Mouse (Mus musculus) ES-Bruce4 (cell line): ENCODE measurements around the gene Akr1d1. TPM values are rescaled to one million over a fixed set of nuclear protein-coding genes. Genes with fewer than 3 reads are reported as not detected.

Source experiments
- H3K27ac ChIP-seq: 2 replicates; pipeline ENCODE4 v1.5.1; 2012; ENCODE audit warnings: low read length, inconsistent platforms; ENCODE audit not compliant: insufficient read depth
- H3K27me3 ChIP-seq: 2 replicates; pipeline ENCODE4 v1.6.1; 2012; ENCODE audit warnings: mild to moderate bottlenecking, low read length, inconsistent platforms; ENCODE audit not compliant: control insufficient read depth, poor library complexity, insufficient read depth, severe bottlenecking
- H3K36me3 ChIP-seq: 2 replicates; pipeline ENCODE4 v1.6.1; 2012; ENCODE audit warnings: inconsistent platforms, mild to moderate bottlenecking, low read length, moderate library complexity; ENCODE audit not compliant: control insufficient read depth, poor library complexity, insufficient read depth, severe bottlenecking
- H3K4me1 ChIP-seq: one replicate; pipeline ENCODE4 v1.8.1; 2011; ENCODE audit warnings: low read length; ENCODE audit not compliant: control insufficient read depth, insufficient read depth
- H3K4me3 ChIP-seq: 2 replicates; pipeline ENCODE4 v1.5.1; 2011; ENCODE audit warnings: low read depth, mild to moderate bottlenecking, low read length
- H3K9ac ChIP-seq: 2 replicates; pipeline ENCODE4 v1.6.1; 2012; ENCODE audit warnings: low read depth, mild to moderate bottlenecking, inconsistent platforms; ENCODE audit not compliant: poor library complexity, severe bottlenecking
- H3K9me3 ChIP-seq: replicated peaks from 2 replicates; pipeline ENCODE4 v1.6.1; 2012; ENCODE audit warnings: mild to moderate bottlenecking, low read length, inconsistent platforms; ENCODE audit not compliant: control insufficient read depth, poor library complexity, insufficient read depth, severe bottlenecking
- CTCF ChIP-seq: IDR thresholded peaks from one replicate; pipeline ENCODE4 v1.8.1; 2011; ENCODE audit warnings: low read depth, low read length
- EP300 ChIP-seq: IDR thresholded peaks from 2 replicates; pipeline ENCODE4 v1.6.1; 2011; ENCODE audit warnings: low read depth, low read length; ENCODE audit not compliant: insufficient read depth
- POLR2A ChIP-seq: IDR thresholded peaks from one replicate; pipeline ENCODE4 v1.8.1; 2011; ENCODE audit warnings: low read length; ENCODE audit not compliant: insufficient read depth
- polyA plus RNA-seq: library from polyadenylated mRNA; stranded (reverse); fragments of >200 nt; gene quantifications from 2 replicates; pipeline ENCODE4 v1.2.4, GENCODE M21; 2011; ENCODE audit warnings: low read depth; ENCODE audit not compliant: missing spikeins, insufficient read depth, insufficient read length

Akr1d1 gene
- polyA plus RNA-seq = not detected in 2 replicates

- Histone ChIP-seq H3K27ac (no peak within 1 kb of the TSS), H3K4me1 (no peaks in the 10 kb centered on the region), H3K9me3 (0 out of 2 replicates have a peak, but pooled peaks cover 4% of the 10 kb centered on the region), H3K9ac (no peak within 1 kb of the TSS), H3K27me3 (no peaks in the 10 kb centered on the region), H3K4me3 (no peak within 1 kb of the TSS), H3K36me3 (no peaks in the 10 kb centered on the region)
- no peak for TF ChIP-seq POLR2A
Measured at GRCm38 (mm10) chr6:37529940-37530339, at the start of gene Akr1d1. Gene Akr1d1 (plus strand): TSS chr6:37530173.

GRCm38 (mm10) chr6:37481147-37481546 lies 48.8 kb upstream of the Akr1d1 start:
- no peak overlapping the region for H3K4me3 ChIP-seq
- H3K9ac ChIP-seq = no peak overlapping the region
- TF ChIP-seq CTCF (no peak), EP300 (no peak), POLR2A (no peak)
- H3K27me3 ChIP-seq = no peaks in the 10 kb centered on the region
- H3K4me1 ChIP-seq = no peaks in the 10 kb centered on the region
- no peaks in the 10 kb centered on the region for H3K36me3 ChIP-seq
- no peak overlapping the region for H3K27ac ChIP-seq
- H3K9me3 ChIP-seq = no peaks in the 10 kb centered on the region

GRCm38 (mm10) chr6:37483262-37483661 lies 46.7 kb upstream of the Akr1d1 start:
- no peak for TF ChIP-seq EP300
- TF ChIP-seq CTCF = no peak
- TF ChIP-seq POLR2A = no peak
- no peak overlapping the region for H3K27ac ChIP-seq
- H3K9me3 ChIP-seq = no peaks in the 10 kb centered on the region

GRCm38 (mm10) chr6:37484588-37485070 lies 45.3 kb upstream of the Akr1d1 start:
- Histone ChIP-seq H3K36me3 (no peaks in the 10 kb centered on the region), H3K4me1 (no peaks in the 10 kb centered on the region), H3K27me3 (no peaks in the 10 kb centered on the region), H3K4me3 (no peak overlapping the region), H3K27ac (no peak overlapping the region), H3K9me3 (no peaks in the 10 kb centered on the region), H3K9ac (no peak overlapping the region)
- TF ChIP-seq POLR2A = no peak
- TF ChIP-seq EP300 = no peak
- TF ChIP-seq CTCF = no peak

More at GRCm38 (mm10) chr6:37483262-37483661, 46.7 kb upstream of the Akr1d1 start:
- H3K9ac ChIP-seq = no peak overlapping the region
- no peaks in the 10 kb centered on the region for H3K27me3 ChIP-seq
- no peak overlapping the region for H3K4me3 ChIP-seq
- H3K36me3 ChIP-seq = no peaks in the 10 kb centered on the region
- H3K4me1 ChIP-seq = no peaks in the 10 kb centered on the region

DNA sequence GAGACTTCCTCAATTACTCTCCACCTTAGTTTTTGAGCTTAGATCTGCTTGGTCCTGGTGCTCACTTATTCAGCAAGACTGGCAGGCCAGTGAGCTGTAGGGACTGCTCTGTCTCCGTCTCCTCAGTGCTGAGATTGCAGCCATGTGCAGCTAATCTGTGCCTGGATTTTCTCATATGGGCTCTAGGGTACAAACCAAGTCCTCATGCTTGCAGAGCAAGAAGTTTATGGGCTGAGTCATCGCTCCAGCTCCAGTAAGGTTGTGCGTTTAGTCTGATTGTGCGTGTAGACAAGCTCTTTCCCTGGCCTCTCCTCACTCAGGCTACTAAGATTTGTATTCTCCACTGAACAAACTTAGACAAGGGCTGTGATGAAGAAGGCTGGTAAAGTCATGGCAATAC lies 43.5 kb upstream of the Akr1d1 start:
- Histone ChIP-seq H3K4me1 (no peaks in the 10 kb centered on the region), H3K27me3 (no peaks in the 10 kb centered on the region), H3K27ac (no peak overlapping the region), H3K36me3 (no peaks in the 10 kb centered on the region), H3K9ac (no peak overlapping the region), H3K4me3 (no peak overlapping the region), H3K9me3 (no peaks in the 10 kb centered on the region)
- TF ChIP-seq POLR2A (no peak), CTCF (no peak), EP300 (no peak)

- Histone ChIP-seq H3K4me1 (no peaks in the 10 kb centered on the region), H3K4me3 (no peak overlapping the region), H3K36me3 (no peaks in the 10 kb centered on the region), H3K27me3 (no peaks in the 10 kb centered on the region), H3K9ac (no peak overlapping the region), H3K27ac (no peak overlapping the region), H3K9me3 (no peaks in the 10 kb centered on the region)
- no peak for TF ChIP-seq EP300
- no peak for TF ChIP-seq POLR2A
- no peak for TF ChIP-seq CTCF
Measured at GRCm38 (mm10) chr6:37492241-37492640, 37.7 kb upstream of the Akr1d1 start.
